Mouse (Mus musculus) ES-Bruce4 (cell line): ENCODE measurements around the gene Cacna2d2. TPM values are rescaled to one million over a fixed set of nuclear protein-coding genes. Genes with fewer than 3 reads are reported as not detected.

Experiments used
- H3K27ac ChIP-seq: 2 replicates; pipeline ENCODE4 v1.5.1; 2012; ENCODE audit warnings: low read length, inconsistent platforms; ENCODE audit not compliant: insufficient read depth
- H3K27me3 ChIP-seq: 2 replicates; pipeline ENCODE4 v1.6.1; 2012; ENCODE audit warnings: mild to moderate bottlenecking, low read length, inconsistent platforms; ENCODE audit not compliant: control insufficient read depth, poor library complexity, insufficient read depth, severe bottlenecking
- H3K36me3 ChIP-seq: 2 replicates; pipeline ENCODE4 v1.6.1; 2012; ENCODE audit warnings: inconsistent platforms, mild to moderate bottlenecking, low read length, moderate library complexity; ENCODE audit not compliant: control insufficient read depth, poor library complexity, insufficient read depth, severe bottlenecking
- H3K4me1 ChIP-seq: one replicate; pipeline ENCODE4 v1.8.1; 2011; ENCODE audit warnings: low read length; ENCODE audit not compliant: control insufficient read depth, insufficient read depth
- H3K4me3 ChIP-seq: 2 replicates; pipeline ENCODE4 v1.5.1; 2011; ENCODE audit warnings: low read depth, mild to moderate bottlenecking, low read length
- H3K9ac ChIP-seq: 2 replicates; pipeline ENCODE4 v1.6.1; 2012; ENCODE audit warnings: low read depth, mild to moderate bottlenecking, inconsistent platforms; ENCODE audit not compliant: poor library complexity, severe bottlenecking
- H3K9me3 ChIP-seq: replicated peaks from 2 replicates; pipeline ENCODE4 v1.6.1; 2012; ENCODE audit warnings: mild to moderate bottlenecking, low read length, inconsistent platforms; ENCODE audit not compliant: control insufficient read depth, poor library complexity, insufficient read depth, severe bottlenecking
- CTCF ChIP-seq: IDR thresholded peaks from one replicate; pipeline ENCODE4 v1.8.1; 2011; ENCODE audit warnings: low read depth, low read length
- EP300 ChIP-seq: IDR thresholded peaks from 2 replicates; pipeline ENCODE4 v1.6.1; 2011; ENCODE audit warnings: low read depth, low read length; ENCODE audit not compliant: insufficient read depth
- POLR2A ChIP-seq: IDR thresholded peaks from one replicate; pipeline ENCODE4 v1.8.1; 2011; ENCODE audit warnings: low read length; ENCODE audit not compliant: insufficient read depth
- polyA plus RNA-seq: library from polyadenylated mRNA; stranded (reverse); fragments of >200 nt; gene quantifications from 2 replicates; pipeline ENCODE4 v1.2.4, GENCODE M21; 2011; ENCODE audit warnings: low read depth; ENCODE audit not compliant: missing spikeins, insufficient read depth, insufficient read length

Gene Cacna2d2
- polyA plus RNA-seq, 1 experiment, result 3.2 TPM

DNA sequence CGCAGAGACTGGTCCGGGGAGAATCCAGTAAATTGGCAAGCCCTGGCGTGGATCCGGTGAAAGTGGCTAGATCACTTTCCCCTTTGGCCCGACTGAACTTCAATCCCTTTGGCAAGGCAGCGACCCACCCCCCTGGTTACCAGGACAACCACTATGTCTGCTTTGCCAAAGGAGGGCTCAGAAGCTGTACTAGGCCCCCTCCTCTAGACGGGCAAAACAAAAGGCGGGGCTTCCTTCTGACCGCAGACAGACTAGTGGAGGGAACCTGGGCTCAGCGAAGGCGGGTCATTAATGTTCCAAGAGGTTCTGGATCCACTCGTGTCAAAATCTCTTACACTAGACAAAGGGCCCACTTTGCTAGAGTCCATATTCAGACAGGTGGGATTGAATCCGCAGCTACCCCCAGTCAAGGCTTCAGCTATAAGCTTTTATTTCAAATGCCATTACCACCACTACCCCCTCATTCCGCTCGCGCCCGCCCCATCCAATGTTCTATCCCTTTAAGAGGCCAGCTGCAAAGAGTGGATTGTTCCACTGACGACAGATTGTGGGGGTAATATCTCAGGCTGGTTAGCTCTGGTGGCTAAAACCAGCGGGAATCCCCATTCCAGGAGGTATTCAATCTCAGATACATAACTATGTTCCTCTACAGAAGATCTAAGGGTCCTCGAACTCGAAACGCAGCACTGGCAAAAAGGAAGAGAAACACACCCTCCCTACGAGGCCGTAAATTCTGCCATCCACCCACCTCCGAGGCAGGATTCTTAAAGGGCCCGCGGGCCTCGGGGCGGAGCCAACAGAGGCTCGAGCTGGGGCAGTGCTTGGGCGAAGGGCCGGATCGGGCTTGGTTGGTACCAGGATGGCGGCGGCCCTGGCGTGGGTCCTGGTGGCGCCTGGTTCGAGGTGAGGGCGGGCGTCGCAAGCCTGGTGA is 169.2 kb downstream of the Cacna2d2 start:
- peak overlapping the region; percentile 81 for H3K4me3 ChIP-seq
- no peaks in the 10 kb centered on the region for H3K27me3 ChIP-seq
- peaks cover 12% of the 10 kb centered on the region for H3K36me3 ChIP-seq
- no peak for TF ChIP-seq CTCF
- no peak for TF ChIP-seq EP300
- no peak for TF ChIP-seq POLR2A
- peaks cover 2% of the 10 kb centered on the region for H3K4me1 ChIP-seq
- H3K9me3 ChIP-seq, result no peaks in the 10 kb centered on the region
- peak overlapping the region; percentile 87 for H3K9ac ChIP-seq
- no peak overlapping the region; the same call in 1 of the 2 replicates for H3K27ac ChIP-seq

DNA sequence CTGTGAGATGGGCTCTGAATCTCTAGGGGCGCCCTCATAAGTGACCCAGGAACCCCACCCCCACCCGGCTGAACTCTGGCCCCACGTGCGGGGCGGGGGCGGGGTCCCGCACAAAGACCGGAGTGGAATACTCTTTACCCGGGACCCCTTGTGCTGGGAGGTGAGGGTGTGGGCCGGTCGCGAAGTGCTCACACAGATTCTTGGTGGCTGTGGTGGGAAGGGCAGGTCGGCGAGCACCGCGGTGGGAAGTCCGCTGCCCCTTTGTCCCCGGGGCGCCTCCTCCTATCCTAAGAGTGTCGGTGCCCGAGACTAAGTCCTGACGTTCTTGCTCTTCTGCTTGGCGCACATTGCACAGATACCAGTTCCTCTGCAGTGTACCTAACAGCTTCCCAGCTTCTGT is 169.9 kb downstream of the Cacna2d2 start:
- Histone ChIP-seq H3K36me3 (peaks cover 12% of the 10 kb centered on the region), H3K27ac (no peak overlapping the region)

DNA sequence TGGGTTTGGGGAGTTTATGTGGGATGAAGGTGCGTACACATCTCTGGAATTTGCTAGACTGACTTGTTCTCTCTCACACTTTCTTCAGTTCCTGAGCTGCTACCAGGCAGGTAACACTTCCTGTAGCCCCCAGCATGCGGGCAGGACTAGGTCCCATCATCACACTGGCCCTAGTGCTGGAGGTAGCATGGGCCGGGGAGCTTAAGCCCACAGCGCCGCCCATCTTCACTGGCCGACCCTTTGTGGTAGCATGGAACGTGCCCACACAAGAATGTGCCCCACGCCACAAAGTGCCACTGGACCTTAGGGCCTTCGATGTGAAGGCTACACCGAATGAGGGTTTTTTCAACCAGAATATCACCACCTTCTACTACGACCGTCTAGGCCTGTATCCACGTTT is 170.6 kb downstream of the Cacna2d2 start:
- H3K9ac ChIP-seq, result peak overlapping the region; percentile 87
- peak overlapping the region; percentile 81 for H3K4me3 ChIP-seq
- TF ChIP-seq POLR2A (no peak), EP300 (no peak), CTCF (no peak)
- H3K36me3 ChIP-seq, result peaks cover 12% of the 10 kb centered on the region
- H3K27me3 ChIP-seq, result no peaks in the 10 kb centered on the region
- H3K27ac ChIP-seq, result no peak overlapping the region; the same call in 1 of the 2 replicates
- H3K4me1 ChIP-seq, result peaks cover 2% of the 10 kb centered on the region
- H3K9me3 ChIP-seq, result no peaks in the 10 kb centered on the region

More for the DNA sequence above, 169.9 kb downstream of the Cacna2d2 start:
- Histone ChIP-seq H3K27me3 (no peaks in the 10 kb centered on the region), H3K9me3 (no peaks in the 10 kb centered on the region), H3K4me1 (peaks cover 2% of the 10 kb centered on the region), H3K4me3 (peak overlapping the region; percentile 81), H3K9ac (peak overlapping the region; percentile 87)
- TF ChIP-seq CTCF (no peak), EP300 (no peak), POLR2A (no peak)

DNA sequence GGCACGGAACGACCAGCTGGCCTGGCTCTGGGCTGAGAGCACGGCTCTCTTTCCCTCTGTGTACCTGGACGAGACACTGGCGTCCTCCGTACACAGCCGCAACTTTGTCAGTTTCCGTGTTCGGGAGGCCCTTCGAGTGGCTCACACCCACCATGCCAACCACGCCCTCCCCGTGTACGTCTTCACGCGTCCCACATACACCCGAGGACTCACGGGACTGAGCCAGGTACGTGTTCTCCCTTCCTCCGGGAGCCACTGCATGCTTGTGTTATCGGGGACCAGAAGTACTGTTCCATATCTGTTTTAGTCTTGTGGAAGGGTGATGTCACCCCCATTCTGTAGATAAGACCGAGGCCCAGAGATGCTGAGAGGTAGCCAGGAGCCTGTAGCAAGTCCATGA is 171.4 kb downstream of the Cacna2d2 start:
- peak overlapping the region; percentile 87; the same call in 1 of the 2 replicates for H3K9ac ChIP-seq
- peaks cover 2% of the 10 kb centered on the region for H3K4me1 ChIP-seq
- H3K36me3 ChIP-seq, result peaks cover 12% of the 10 kb centered on the region
- H3K27me3 ChIP-seq, result no peaks in the 10 kb centered on the region
- H3K27ac ChIP-seq, result no peak overlapping the region
- H3K9me3 ChIP-seq, result no peaks in the 10 kb centered on the region
- TF ChIP-seq POLR2A (no peak), EP300 (no peak), CTCF (no peak)
- no peak overlapping the region for H3K4me3 ChIP-seq

DNA sequence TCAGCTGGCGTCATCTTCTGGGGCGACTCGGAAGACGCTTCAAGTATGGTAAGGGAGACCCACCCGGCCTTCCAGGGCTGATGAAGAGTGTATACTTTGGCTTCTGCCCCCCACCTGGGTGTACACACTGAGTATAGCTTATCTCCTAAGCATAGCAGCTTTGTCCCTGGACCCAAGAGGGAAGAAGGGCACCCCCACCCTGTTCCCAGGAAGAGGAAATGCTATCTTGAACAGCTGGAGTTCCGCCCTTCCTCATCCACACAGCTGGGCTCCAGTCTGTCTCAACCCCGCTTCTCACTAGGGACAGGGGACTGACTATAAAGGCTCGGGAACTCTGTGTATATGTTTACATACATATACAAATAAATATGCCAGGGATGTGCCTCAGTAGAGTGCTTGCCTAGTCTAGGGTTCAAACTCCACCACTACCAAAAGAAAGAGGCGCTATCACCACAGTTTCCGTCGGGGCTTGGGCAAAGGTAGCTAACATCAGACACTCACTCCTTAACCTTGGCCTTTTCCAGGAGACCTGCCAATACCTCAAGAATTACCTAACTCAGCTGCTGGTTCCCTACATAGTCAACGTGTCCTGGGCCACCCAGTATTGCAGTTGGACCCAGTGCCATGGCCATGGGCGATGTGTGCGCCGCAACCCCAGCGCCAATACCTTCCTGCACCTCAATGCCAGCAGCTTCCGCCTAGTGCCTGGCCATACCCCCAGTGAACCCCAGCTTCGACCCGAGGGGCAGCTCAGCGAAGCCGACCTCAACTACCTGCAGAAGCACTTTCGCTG is 172.3 kb downstream of the Cacna2d2 start:
- Histone ChIP-seq H3K27me3 (no peaks in the 10 kb centered on the region), H3K9me3 (no peaks in the 10 kb centered on the region), H3K27ac (no peak overlapping the region), H3K4me3 (no peak overlapping the region), H3K9ac (no peak overlapping the region), H3K4me1 (peaks cover 4% of the 10 kb centered on the region), H3K36me3 (peaks cover 12% of the 10 kb centered on the region)
- TF ChIP-seq POLR2A, result no peak
- no peak for TF ChIP-seq EP300
- no peak for TF ChIP-seq CTCF

DNA sequence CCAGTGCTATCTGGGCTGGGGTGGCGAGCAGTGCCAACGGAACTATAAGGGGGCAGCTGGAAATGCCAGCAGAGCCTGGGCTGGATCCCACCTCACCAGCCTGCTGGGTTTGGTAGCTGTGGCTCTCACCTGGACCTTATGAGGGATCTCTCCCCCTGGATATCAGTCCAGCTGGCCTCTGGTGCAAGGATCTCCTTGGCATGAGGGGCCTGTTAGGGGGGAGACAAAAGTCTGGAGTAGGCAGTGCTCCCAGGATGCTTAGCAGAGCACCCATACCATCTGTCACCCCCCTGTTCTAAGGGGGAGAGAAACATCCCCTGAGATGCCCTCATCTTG is 172.9 kb downstream of the Cacna2d2 start:
- TF ChIP-seq CTCF (no peak), POLR2A (no peak), EP300 (no peak)
- no peak overlapping the region for H3K4me3 ChIP-seq
- peaks cover 4% of the 10 kb centered on the region for H3K4me1 ChIP-seq

More for the DNA sequence above, 172.9 kb downstream of the Cacna2d2 start:
- Histone ChIP-seq H3K9ac (no peak overlapping the region), H3K9me3 (no peaks in the 10 kb centered on the region), H3K27me3 (no peaks in the 10 kb centered on the region), H3K27ac (no peak overlapping the region), H3K36me3 (peaks cover 12% of the 10 kb centered on the region)
